Mouse (Mus musculus) bone marrow macrophage, adult 2 months (primary cell): ENCODE measurements around the gene Scn7a.

Experiments
- CTCF ChIP-seq: IDR thresholded peaks from 2 replicates; pipeline ENCODE4 v1.5.1; 2012; ENCODE audit warnings: low read depth, mild to moderate bottlenecking, low read length, moderate library complexity
- POLR2A ChIP-seq: IDR thresholded peaks from 2 replicates; pipeline ENCODE4 v1.6.1; 2012; ENCODE audit warnings: mild to moderate bottlenecking, low read depth, low read length, borderline replicate concordance

GRCm38 (mm10) chr2:66634580-66635359 is 149.9 kb downstream of the Scn7a start, which contains the start of gene Scn9a:
- TF ChIP-seq CTCF = no peak
- TF ChIP-seq POLR2A = no peak
